Mouse (Mus musculus) limb, embryonic 14.5 days (tissue): ENCODE results near the gene Ccdc88a. TPM values are rescaled to one million over a fixed set of nuclear protein-coding genes. Genes with fewer than 3 reads are reported as not detected.

Experiments
- ATAC-seq: fragments of 200-750 bp; cut with Nextera tagmentation; 2 replicates; pipeline ENCODE4 v1.8.0; 2017; ENCODE audit warnings: low read depth, moderate number of reproducible peaks, moderate TSS enrichment; ENCODE audit not compliant: low FRiP score
- DNase-seq: peaks from one replicate; pipeline ENCODE4 v3.0.0-alpha.2; 2015; ENCODE audit warnings: low spot score
- H3K27ac ChIP-seq: fragments of 300-500 bp; sonication (generic); replicated peaks from 2 replicates; pipeline ENCODE4 v1.5.1; 2014; ENCODE audit warnings: low read depth, mild to moderate bottlenecking, low read length, moderate library complexity, mixed read lengths
- H3K27me3 ChIP-seq: fragments of 300-500 bp; sonication (generic); 2 replicates; pipeline ENCODE4 v1.6.1; 2014; ENCODE audit warnings: low read length, mixed read lengths; ENCODE audit not compliant: control insufficient read depth, insufficient read depth
- H3K36me3 ChIP-seq: fragments of 300-500 bp; sonication (generic); 2 replicates; pipeline ENCODE4 v1.6.1; 2014; ENCODE audit warnings: mild to moderate bottlenecking, low read length, moderate library complexity, mixed read lengths; ENCODE audit not compliant: control insufficient read depth, insufficient read depth
- H3K4me1 ChIP-seq: fragments of 300-500 bp; sonication (generic); 2 replicates; pipeline ENCODE4 v1.6.1; 2014; ENCODE audit warnings: antibody characterized with exemption, low read length, mixed read lengths; ENCODE audit not compliant: control insufficient read depth, insufficient read depth
- H3K4me2 ChIP-seq: fragments of 300-500 bp; sonication (generic); replicated peaks from 2 replicates; pipeline ENCODE4 v1.6.1; 2014; ENCODE audit warnings: low read depth, mild to moderate bottlenecking, low read length, moderate library complexity; ENCODE audit not compliant: severe bottlenecking
- H3K4me3 ChIP-seq: fragments of 300-500 bp; sonication (generic); replicated peaks from 2 replicates; pipeline ENCODE4 v1.5.1; 2014; ENCODE audit warnings: low read length
- H3K9ac ChIP-seq: fragments of 300-500 bp; sonication (generic); 2 replicates; pipeline ENCODE4 v1.6.1; 2014; ENCODE audit warnings: mild to moderate bottlenecking, low read depth, low read length, moderate library complexity; ENCODE audit not compliant: severe bottlenecking
- H3K9me3 ChIP-seq: fragments of 300-500 bp; sonication (generic); 2 replicates; pipeline ENCODE4 v1.6.1; 2016; ENCODE audit warnings: low read length; ENCODE audit not compliant: control insufficient read depth
- POLR2A ChIP-seq: fragments of 200-500 bp; IDR thresholded peaks from 2 replicates; pipeline ENCODE4 v1.8.0; 2012; ENCODE audit warnings: inconsistent platforms, mild to moderate bottlenecking, moderate library complexity, borderline replicate concordance; ENCODE audit not compliant: insufficient read depth, insufficient read length; ENCODE audit errors: extremely low read depth
- WGBS: fragments of 180-500 bp; shearing (Covaris S2); extraction: QIAGEN DNeasy Blood & Tissue Kit; methylation state at CpG from one replicate; pipeline ENCODE4 v1.1.7; 2014; 5-methylcytosine and 5-hydroxymethylcytosine counted together
- polyA plus RNA-seq, 2 experiments: library from polyadenylated mRNA; depleted of rRNA in 1 of 2; stranded (reverse) in 1 of 2; unstranded in 1 of 2; fragments of >200 nt; fragmentation: Nextera tagmentation in 1 of 2; extraction: Ambion mirVana in 1 of 2; gene quantifications; 2 replicates each; pipeline versions ENCODE4 v1.2.1 to v1.2.3; 2012 to 2014

The Ccdc88a gene
- polyA plus RNA-seq (2012; rRNA removed) (11.8 and 16.1 TPM in 2 replicates), polyA plus RNA-seq (2014; fragmentation: Nextera tagmentation; extraction: Ambion mirVana) (31.8 and 36.7 TPM in 2 replicates)

GRCm38 (mm10) chr11:29373396-29374273 lies at the start of gene Ccdc88a:
TSS of gene Ccdc88a (plus strand) at chr11:29373658.
- Histone ChIP-seq H3K4me1 (peaks cover 6% of the 10 kb centered on the region), H3K4me2 (peak within 1 kb of the TSS; percentile 64), H3K27me3 (no peaks in the 10 kb centered on the region), H3K9me3 (no peaks in the 10 kb centered on the region), H3K4me3 (peak within 1 kb of the TSS; percentile 93), H3K9ac (peak within 1 kb of the TSS; percentile 96), H3K27ac (peak within 1 kb of the TSS; percentile 95), H3K36me3 (no peaks in the 10 kb centered on the region)
- DNase-seq (peak; percentile 95), ATAC-seq (peak; percentile 95)
- under 1% methylated on average over 49 of the region's 107 CpGs for WGBS
- peak; percentile 97 for TF ChIP-seq POLR2A

- Histone ChIP-seq H3K4me3 (no peak overlapping the region), H3K4me1 (no peaks in the 10 kb centered on the region), H3K4me2 (no peak overlapping the region), H3K36me3 (no peaks in the 10 kb centered on the region), H3K27me3 (no peaks in the 10 kb centered on the region), H3K9ac (no peak overlapping the region), H3K9me3 (no peaks in the 10 kb centered on the region), H3K27ac (no peak overlapping the region)
- ATAC-seq: no peak
- DNase-seq: no peak
- no peak for TF ChIP-seq POLR2A
- 76% methylated on average over 2 of the region's 2 CpGs for WGBS
Measured at GRCm38 (mm10) chr11:29335505-29335904, 38.0 kb upstream of the Ccdc88a start.

- H3K4me2 ChIP-seq: no peak overlapping the region
- TF ChIP-seq POLR2A: no peak
- H3K36me3 ChIP-seq: no peaks in the 10 kb centered on the region
- H3K27me3 ChIP-seq: no peaks in the 10 kb centered on the region
- WGBS: 68% methylated on average over 2 of the region's 2 CpGs
- no peak overlapping the region for H3K27ac ChIP-seq
- H3K9ac ChIP-seq: no peak overlapping the region
- no peaks in the 10 kb centered on the region for H3K9me3 ChIP-seq
- DNase-seq: no peak
- no peak for ATAC-seq
- H3K4me3 ChIP-seq: no peak overlapping the region
- H3K4me1 ChIP-seq: 0 out of 2 replicates have a peak, but pooled peaks cover 8% of the 10 kb centered on the region
Measured at GRCm38 (mm10) chr11:29341259-29341658, 32.2 kb upstream of the Ccdc88a start.

GRCm38 (mm10) chr11:29344891-29345657 lies 28.4 kb upstream of the Ccdc88a start:
- no peak overlapping the region for H3K9ac ChIP-seq
- TF ChIP-seq POLR2A: no peak
- no peak overlapping the region for H3K4me3 ChIP-seq
- no peaks in the 10 kb centered on the region for H3K36me3 ChIP-seq
- no peak overlapping the region for H3K27ac ChIP-seq
- DNase-seq: no peak
- 0 out of 2 replicates have a peak, but pooled peaks cover 8% of the 10 kb centered on the region for H3K4me1 ChIP-seq
- 75% methylated on average over 4 of the region's 4 CpGs for WGBS
- no peaks in the 10 kb centered on the region for H3K27me3 ChIP-seq
- ATAC-seq: no peak
- H3K4me2 ChIP-seq: no peak overlapping the region
- no peaks in the 10 kb centered on the region for H3K9me3 ChIP-seq

- WGBS: 76% methylated on average over 4 of the region's 4 CpGs
- no peak for TF ChIP-seq POLR2A
- no peaks in the 10 kb centered on the region for H3K36me3 ChIP-seq
- H3K9ac ChIP-seq: no peak overlapping the region
- H3K27me3 ChIP-seq: no peaks in the 10 kb centered on the region
- H3K4me3 ChIP-seq: no peak overlapping the region
- H3K4me2 ChIP-seq: no peak overlapping the region
- DNase-seq: no peak
- ATAC-seq: no peak
- H3K9me3 ChIP-seq: no peaks in the 10 kb centered on the region
- no peak overlapping the region for H3K27ac ChIP-seq
- 0 out of 2 replicates have a peak, but pooled peaks cover 8% of the 10 kb centered on the region for H3K4me1 ChIP-seq
Measured at GRCm38 (mm10) chr11:29345673-29346286, 27.7 kb upstream of the Ccdc88a start.
